Mouse (Mus musculus): Measurements from ENCODE around the gene Sema3e. TPM values are rescaled to one million over a fixed set of nuclear protein-coding genes. Genes with fewer than 3 reads are reported as not detected.

Gene Sema3e
- polyA plus RNA-seq (2012; fragmentation: generic; extraction: Trizol): not detected

GRCm38 (mm10) chr5:14025205-14026124 is at the start of gene Sema3e:
Gene Sema3e (plus strand): TSS chr5:14025276.

Other genes with a start within 250 kb of the Sema3e start
- not detected for gene Speer3, start 233.7 kb upstream of the Sema3e start, polyA plus RNA-seq (2012; fragmentation: generic; extraction: Trizol)